Mouse (Mus musculus) liver, adult (tissue): ENCODE data around the gene Nelfb.

Source experiments
- GATA4 ChIP-seq: IDR thresholded peaks from 2 replicates; pipeline ENCODE4 v1.6.1; 2014; ENCODE audit warnings: mild to moderate bottlenecking, low read length; ENCODE audit not compliant: insufficient replicate concordance

The Nelfb gene

DNA sequence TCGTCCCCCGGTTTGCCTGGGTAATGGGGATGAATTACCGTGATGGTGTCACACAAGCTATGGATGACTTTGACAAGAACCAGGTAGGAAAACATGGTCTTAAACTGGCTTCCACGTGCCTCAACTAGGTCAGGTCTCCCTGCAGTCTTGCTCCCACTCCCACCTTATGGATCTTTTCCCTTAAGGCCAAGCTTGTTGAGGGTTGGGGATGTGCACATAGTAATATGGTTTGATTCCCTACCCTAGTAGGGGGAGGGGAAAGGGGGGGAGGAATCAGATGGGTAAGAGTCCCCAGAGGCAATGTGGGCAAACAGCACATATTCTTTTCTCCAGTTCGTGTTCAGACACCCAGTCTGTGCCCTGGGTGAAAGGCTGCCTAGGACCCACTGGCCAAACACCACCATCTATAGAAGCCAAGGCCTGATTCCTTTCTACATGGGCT, 10.1 kb upstream of the Nelfb start:
- TF ChIP-seq GATA4: no peak

DNA sequence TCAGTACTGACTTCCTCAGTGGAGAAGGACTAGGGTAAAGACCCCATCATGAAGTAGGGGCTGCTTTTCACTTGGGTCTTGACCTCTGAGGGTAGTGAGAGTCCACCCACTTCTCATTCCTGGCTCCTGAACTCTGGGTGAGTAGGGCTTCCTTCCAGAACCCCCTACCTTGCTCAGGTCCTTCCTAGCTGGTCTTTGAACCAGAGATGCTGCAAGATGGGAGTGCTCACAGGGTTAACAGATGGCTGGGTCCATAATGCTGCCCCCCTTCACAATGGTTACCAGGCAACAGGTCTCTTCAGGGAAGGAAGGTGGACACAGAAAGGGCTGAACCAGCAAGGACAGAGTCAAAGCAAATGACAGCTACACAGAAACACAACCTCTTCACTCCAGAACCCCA, 7.2 kb upstream of the Nelfb start, which contains the start of gene Fam166a:
Gene Fam166a (plus strand): TSS at position 301 of the 400 bp plus-strand sequence.
- TF ChIP-seq GATA4: no peak

DNA sequence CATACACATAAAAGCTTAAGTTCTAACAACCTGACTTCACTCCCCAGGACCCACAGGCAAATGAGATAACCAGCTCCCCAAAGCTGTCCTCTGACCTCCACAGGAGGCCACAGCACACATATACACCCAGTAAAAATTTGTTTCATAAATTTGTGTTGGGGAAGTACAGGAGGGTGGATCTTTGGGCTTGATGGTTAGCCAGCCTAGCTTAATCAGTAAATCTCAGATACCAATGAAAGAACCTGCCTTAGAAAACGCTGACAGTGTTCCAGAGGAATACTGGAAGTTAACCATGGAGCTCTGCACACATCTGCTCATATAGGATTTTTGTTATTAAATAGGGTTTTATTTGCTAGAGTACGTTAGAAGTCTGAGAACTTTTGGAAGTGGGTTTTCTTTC, 6.4 kb upstream of the Nelfb start:
- TF ChIP-seq GATA4: no peak

DNA sequence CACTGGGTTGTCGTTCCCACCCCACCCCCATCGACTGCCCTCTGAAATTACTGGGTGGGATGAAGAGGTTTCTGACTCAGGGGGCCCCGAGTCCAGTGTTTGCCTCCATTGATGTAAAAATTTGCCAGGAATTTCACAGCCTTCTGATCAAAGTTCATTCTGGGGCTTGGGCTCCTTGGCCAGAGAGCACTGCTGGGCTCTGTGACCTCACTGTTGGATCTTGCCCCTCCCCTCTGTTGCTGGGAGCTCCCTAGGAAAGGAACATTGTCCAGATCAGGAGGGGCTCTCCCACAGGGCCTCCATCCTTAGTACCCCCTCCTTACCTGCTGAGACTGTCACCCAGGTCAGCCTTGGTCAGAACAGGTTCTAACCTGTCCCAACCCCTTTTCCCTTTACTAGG, 3.2 kb upstream of the Nelfb start, which contains the start of gene Stpg3:
Gene Stpg3 (minus strand): TSS at position 194 of the 400 bp plus-strand sequence.
- TF ChIP-seq GATA4: no peak

DNA sequence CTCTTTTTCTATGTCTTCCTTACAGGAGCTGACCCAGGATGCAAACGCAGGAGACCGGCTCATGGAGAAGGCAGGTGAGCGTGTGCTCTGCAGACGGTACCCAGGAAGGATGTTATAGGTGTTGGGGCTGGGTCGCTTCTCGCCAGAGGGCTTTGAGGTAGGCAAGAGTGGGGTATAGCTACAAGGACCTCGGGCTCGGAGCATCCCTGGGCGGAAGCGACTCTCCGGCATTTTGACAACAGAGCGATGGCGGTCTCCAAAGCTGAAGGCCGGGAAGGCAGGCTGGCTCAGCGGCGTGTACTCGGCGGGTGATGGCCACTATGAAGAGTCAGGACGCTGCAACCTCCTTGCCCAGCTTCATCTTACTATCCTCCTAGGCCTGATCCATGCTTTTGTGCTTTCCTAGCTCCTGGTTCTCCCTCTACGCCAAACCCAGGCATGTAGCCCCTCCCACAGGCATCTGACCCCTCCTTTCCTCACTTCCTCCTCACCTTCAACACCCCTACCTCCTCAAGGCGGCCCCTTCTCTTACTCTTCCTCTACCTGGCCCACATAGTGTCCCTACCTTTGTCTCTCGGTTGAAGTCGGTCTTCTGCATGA, 2.1 kb upstream of the Nelfb start:
- no peak for TF ChIP-seq GATA4

DNA sequence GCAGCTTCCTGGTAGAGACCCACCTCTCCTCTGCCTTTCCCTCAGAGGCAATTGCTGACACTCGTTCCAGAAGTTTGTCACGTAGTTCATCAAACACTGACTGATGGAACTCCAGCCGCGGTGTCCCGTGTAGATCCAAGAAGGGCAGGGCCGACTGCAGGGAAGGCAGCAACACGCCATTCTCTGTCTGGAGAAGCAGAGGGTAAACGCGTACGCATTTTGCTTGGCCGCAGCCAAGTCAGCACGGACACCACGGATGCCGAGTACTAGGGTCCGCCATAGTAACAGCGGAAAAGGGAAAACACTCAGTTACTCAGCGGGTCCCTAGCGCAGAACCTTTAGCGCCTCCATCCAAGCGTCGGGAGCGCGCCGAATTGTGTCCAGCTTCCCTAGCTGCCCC, 603 bp downstream of the Nelfb start:
- no peak for TF ChIP-seq GATA4

DNA sequence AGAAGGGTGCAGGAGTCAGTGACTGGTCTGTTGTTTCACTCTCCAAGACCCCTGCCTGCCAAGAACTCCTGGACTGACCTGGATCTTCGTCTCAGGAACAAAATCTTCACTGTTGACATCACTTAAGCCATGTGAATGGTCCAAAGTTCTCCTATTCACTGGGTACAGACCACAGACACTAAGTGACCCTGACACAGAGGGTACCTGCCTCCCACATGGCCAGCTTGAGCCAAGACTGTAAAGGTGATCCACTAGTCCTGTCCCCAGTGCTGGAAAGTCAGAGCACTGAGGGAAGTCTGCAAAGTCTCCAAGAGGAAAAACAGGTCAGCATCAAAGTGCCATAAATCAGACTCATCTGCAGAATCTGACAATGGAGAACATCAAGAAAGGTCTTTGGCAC, 3.7 kb downstream of the Nelfb start:
- TF ChIP-seq GATA4: no peak

DNA sequence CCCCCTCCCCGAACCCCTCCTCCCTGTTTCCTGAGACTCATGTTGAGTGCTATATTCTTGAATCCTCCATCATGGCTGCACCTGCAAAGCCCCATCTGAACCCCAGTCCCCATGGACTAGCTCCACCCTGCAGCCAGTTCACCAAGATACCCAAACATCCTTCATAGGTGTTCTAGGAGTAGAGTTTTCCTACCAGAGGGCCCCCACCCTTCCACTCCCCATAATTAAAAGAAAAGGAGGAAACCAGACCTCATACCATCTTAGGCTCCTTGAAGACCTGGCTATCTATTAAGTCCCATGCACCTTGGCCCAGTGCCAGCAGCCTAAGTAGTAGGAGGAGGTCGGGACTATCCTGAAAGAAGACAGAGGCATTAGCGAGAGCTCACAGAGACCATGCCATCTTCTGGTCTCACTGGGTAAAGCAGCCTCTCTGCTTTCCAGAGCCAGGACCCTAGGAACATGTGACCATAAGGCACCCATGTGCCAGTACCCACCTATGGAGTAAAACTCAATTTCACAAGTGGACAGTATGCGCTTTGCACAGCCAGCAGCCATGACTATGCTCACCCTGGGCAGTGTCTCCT, 7.6 kb downstream of the Nelfb start:
- TF ChIP-seq GATA4: no peak

DNA sequence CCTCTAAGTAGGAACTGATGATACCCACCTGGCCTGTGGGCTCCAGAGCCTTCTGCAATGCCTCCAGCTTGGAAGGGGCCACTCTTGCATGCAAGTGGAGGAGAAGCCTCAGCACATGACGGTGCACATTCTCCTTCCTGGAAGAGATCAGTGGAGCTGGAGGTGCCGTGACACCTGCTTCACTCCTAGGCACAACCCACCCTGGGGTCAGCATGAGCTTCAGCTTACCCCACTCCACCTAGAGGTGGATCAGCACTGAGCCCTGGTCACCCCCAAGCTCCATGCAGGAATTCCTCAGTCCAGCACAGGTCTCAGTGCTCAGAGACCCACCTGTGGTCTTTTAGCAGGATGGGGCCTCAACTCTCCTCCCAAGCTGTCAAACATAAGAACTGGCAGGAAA, 10.7 kb downstream of the Nelfb start:
- TF ChIP-seq GATA4: no peak

DNA sequence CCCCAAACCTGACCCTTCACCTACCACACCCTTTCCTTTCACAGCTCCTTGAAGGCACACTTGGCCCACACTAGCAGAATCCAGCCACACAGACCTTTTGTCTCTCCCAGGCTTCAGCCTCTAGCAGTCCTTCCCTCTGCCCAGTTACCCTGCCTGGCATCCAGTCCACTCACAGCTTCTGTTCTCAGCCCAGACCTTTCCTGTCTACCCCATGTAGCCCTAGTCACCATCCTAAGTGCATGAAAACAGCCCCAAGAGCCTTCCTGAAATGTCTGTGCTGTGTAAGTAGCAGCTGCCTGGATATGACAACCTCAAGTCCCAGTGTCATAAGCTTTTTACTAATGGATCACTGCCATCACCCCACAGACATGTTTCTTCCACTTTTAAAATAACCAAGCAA, 13.3 kb downstream of the Nelfb start:
- TF ChIP-seq GATA4: no peak

DNA sequence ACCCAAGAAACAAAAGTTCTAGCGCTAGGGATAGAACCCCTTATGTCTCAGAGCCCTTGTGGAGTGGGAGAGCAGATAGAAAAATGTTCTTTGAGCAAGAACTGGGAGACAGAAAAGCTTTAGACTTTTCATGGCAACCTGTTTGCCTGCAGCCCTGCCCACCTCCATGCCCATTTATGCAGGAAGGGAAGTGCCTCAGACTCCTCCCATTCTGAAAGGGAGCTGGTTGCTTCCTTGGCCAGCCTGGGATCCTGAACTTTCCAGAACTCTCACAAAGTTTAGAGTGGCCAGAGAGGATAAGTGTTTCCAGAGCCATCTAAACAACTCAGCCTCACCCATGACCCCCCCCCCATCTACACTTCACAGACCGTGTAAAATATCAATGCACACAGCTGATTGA, 14.1 kb downstream of the Nelfb start:
- no peak for TF ChIP-seq GATA4

DNA sequence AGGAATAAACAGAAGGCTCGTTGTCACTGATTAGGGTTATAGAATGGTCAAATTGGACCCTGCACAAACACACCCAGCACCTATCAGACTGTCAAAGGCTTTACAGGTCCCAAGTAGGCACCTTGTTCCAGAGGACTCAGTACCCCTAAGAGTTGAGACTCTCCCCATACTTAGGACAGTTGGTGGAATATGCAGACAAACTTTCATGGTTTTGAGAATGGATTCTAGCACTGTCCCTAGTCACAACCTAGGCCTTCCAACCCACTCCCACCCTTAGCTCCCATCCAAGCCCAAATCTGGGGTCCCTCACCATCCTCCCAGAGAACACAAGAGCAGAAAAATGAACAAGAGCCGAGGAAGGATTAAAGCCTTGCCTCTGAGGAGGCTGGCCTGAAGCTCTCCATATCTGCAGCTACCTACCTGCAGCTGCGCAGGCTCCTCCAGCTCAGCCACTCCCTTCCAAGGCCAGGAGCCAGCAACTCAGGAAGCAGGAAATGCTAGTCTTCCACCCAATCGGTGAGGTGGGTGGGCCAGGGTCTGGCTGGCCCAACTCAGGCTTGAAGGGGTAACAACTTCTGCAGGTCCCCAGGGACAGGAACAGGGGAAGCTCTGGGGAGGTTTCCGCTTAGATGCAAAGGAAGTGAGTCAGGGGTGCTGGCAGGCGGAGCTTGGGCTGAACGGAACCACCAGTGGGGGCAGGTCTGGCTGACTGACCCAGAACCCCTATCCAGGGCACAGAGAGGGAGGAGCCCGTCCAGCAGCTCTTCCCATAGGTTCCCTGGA, 14.9 kb downstream of the Nelfb start, which contains the start of gene Tor4a:
Gene Tor4a (minus strand): TSS at position 715 of the 783 bp plus-strand sequence.
- TF ChIP-seq GATA4: no peak; the same call in 1 of the 2 replicates

DNA sequence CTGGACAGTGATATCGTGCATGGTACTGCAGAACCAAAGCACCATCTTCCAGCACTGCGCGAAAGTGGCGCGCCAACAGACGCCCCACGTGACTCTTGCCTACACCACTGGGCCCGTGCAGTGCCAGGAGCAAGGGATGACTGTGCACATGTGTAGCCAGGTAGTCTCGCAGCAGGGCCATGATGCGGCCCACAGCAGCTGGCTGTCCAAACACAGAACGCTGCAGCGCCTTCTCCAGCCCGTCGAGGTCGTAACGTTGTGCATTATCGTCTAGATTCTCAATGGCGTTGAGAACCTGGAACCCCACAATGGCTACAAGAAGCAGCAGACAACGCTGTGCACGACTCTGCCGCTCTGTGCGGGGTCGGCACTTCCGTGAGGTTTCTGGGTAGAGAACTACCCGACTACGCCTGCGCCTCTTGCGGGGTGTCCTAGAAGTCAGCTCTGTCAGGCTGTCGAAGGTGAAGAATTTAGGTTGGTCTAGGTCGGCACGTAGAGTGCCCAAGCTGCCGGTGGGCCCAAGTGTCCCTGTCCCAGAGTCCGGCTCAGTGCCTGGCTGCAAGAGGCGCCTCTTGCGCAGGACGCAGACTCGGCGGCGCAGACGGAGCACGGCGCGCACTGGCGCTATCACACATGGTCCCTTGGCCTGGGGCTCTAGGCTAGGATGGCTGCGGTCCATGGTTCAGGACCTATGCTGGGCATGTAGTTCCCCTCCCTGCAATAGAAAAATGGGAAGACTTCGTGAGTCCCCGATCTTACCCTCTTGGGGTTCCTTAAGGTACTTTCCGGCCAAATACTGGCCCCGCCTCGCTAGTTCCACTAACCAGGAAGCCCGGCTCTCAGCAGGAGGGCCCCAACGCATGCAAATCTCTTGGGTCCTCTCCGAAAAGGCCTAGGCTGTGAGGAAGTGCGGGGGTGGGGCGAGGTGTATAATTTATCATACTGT, 15.8 kb downstream of the Nelfb start:
- TF ChIP-seq GATA4: 0 out of 2 replicates have a peak, but pooled peaks have one; percentile 17

DNA sequence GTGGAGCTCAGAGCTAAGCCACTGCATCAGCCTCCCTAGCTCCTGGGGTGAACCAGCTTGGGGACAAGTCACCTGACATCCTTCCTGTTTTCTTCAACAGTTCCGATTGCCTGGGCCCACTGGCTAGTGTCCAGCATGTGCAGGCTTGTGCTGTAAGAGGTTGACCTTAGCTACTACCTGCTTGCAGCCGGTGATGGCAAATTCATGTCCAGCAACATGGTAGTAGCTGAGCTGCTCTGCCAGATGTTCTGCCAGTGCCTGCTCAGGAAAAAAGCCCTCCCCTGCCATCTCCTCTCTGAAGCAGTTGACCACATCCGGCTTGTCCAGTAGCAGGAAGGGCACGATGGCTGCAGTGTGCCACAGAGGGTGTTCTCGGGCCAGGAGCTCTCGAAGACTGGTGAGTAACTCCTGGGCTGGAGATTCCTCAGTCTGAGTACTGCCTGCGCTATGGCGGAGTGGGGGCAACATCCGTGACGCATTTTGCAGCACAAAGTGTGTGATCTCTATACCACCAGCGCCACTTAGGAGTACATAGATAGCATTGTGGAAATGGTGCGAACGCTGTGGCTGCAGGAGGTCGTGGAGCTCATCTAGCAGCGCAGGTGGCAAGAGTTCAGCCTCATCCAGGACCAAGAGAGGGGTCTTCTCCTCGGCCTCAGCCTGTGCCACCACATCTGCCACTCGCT, 16.7 kb downstream of the Nelfb start:
- no peak for TF ChIP-seq GATA4
